Comparison of ENCODE assay signal across 25 mouse cellular contexts in the genomic region with DNA sequence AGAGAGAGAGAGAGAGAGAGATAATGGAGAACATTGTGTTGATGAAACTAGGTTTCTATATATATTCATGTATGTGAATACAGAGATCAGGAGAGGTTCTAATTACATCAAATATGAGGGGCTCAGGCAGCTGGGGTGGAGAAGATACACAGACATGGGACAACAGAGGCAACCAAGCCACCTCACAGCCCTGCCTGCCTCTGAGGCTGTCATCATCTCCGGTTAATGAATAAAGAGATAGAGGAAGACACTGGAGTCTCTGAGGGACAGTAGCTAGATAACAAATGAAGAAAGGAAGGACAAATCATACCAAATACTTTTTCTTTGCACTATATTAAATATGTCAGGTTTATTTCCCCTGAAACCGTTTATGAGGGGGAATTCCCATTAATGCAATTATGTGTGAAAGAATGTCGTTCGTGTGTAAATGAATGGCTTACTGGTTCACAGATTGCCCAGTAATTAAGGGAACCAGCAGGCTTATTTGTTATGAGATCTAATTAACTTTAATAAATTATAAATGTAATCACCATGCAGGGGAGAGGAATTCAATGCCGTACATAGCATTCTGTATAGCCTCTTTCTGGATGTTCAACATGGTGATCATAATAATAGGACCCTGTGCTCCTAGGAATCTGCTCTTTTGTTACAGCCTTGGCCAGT. TPM values are rescaled to one million over a fixed set of nuclear protein-coding genes. Genes with fewer than 3 reads are reported as not detected.
DNase-seq lines count a peak whose midpoint lies in the region; ATAC-seq lines count a peak whose summit lies in the region.
"Had no signal": no experiment of that assay in that cellular context is flagged by ENCODE, and none has a peak within 500 bp of the region (broad histone marks: within the 10 kb centered on the region; RNA-seq: fewer than 3 reads in every experiment).

No protein-coding gene starts in this region.

- 66% methylated on average over 5 of the region's 5 CpGs for WGBS in hindbrain, embryonic 12.5 days
- 91% methylated on average over 5 of the region's 5 CpGs for WGBS in hindbrain, embryonic 10.5 days
- 32% methylated on average over 5 of the region's 5 CpGs for WGBS in hindbrain, embryonic 14.5 days
- 35% methylated on average over 5 of the region's 5 CpGs for WGBS in neural tube, embryonic 13.5 days
- WGBS in intestine, embryonic 16.5 days, result 70% methylated on average over 5 of the region's 5 CpGs

- DNase-seq in hindbrain, embryonic 10.5 days (ENCODE audit: low spot score), result no peak
- DNase-seq in Muller cell, postnatal 12 days (ENCODE audit: inconsistent ontology term), result peak; percentile 80
- DNase-seq in hindbrain, embryonic 14.5 days (ENCODE audit: low spot score), result peak; percentile 63
- DNase-seq in urinary bladder, postnatal 10 days (ENCODE audit: low spot score), result no peak
- DNase-seq: adrenal gland, postnatal 10 days; B cell, adult 2 months; cerebellum, adult 2 months; cerebellum, postnatal 25 days; gastrocnemius, adult 2 months; kidney, adult 18-20 months; layer of hippocampus, adult 9-11 months; lung, adult 18-20 months; lung, postnatal 10 days; thymus, adult 2 months; thymus, postnatal 4 days had no signal

- no peaks in the 10 kb centered on the region for H3K27me3 ChIP-seq in hindbrain, embryonic 12.5 days
- no peaks in the 10 kb centered on the region for H3K27me3 ChIP-seq in hindbrain, embryonic 10.5 days (ENCODE audit: insufficient read depth, poor library complexity, severe bottlenecking)
- no peaks in the 10 kb centered on the region for H3K27me3 ChIP-seq in hindbrain, embryonic 14.5 days (ENCODE audit: control insufficient read depth, insufficient read depth, low read length)
- H3K27me3 ChIP-seq in neural tube, embryonic 13.5 days, result no peaks in the 10 kb centered on the region
- H3K27me3 ChIP-seq in intestine, embryonic 16.5 days (replicated peaks; ENCODE audit: control insufficient read depth, insufficient read depth, low read length), result no peaks in the 10 kb centered on the region
- H3K27me3 ChIP-seq: CH12.LX; embryonic facial prominence, embryonic 12.5 days; heart, embryonic 15.5 days; limb, embryonic 13.5 days; liver, embryonic 12.5 days; stomach, embryonic 15.5 days had no signal

- no peak overlapping the region for H3K4me3 ChIP-seq in hindbrain, embryonic 12.5 days
- no peak overlapping the region for H3K4me3 ChIP-seq in hindbrain, embryonic 10.5 days
- no peak overlapping the region for H3K4me3 ChIP-seq in hindbrain, embryonic 14.5 days (replicated peaks; ENCODE audit: low read length)
- no peak overlapping the region for H3K4me3 ChIP-seq in neural tube, embryonic 13.5 days
- no peak overlapping the region for H3K4me3 ChIP-seq in intestine, embryonic 16.5 days (ENCODE audit: low read length)
- H3K4me3 ChIP-seq: embryonic facial prominence, embryonic 12.5 days; gastrocnemius, adult 2 months; heart, embryonic 15.5 days; limb, embryonic 13.5 days; liver, embryonic 12.5 days; stomach, embryonic 15.5 days had no signal

- H3K9me3 ChIP-seq in hindbrain, embryonic 12.5 days (replicated peaks), result no peaks in the 10 kb centered on the region
- no peaks in the 10 kb centered on the region for H3K9me3 ChIP-seq in hindbrain, embryonic 10.5 days
- H3K9me3 ChIP-seq in hindbrain, embryonic 14.5 days (ENCODE audit: control insufficient read depth, low read length), result no peaks in the 10 kb centered on the region
- H3K9me3 ChIP-seq in neural tube, embryonic 13.5 days, result no peaks in the 10 kb centered on the region
- no peaks in the 10 kb centered on the region for H3K9me3 ChIP-seq in intestine, embryonic 16.5 days (ENCODE audit: control insufficient read depth, low read length)
- H3K9me3 ChIP-seq: embryonic facial prominence, embryonic 12.5 days; G1E; heart, embryonic 15.5 days; limb, embryonic 13.5 days; liver, embryonic 12.5 days; stomach, embryonic 15.5 days had no signal

- H3K4me1 ChIP-seq in hindbrain, embryonic 12.5 days, result no peaks in the 10 kb centered on the region
- no peaks in the 10 kb centered on the region for H3K4me1 ChIP-seq in hindbrain, embryonic 10.5 days (replicated peaks)
- H3K4me1 ChIP-seq in hindbrain, embryonic 14.5 days (replicated peaks; ENCODE audit: control insufficient read depth, insufficient read depth, low read length), result 0 out of 2 replicates have a peak, but pooled peaks cover 7% of the 10 kb centered on the region
- H3K4me1 ChIP-seq in neural tube, embryonic 13.5 days (replicated peaks), result no peaks in the 10 kb centered on the region; the same call in 1 of the 2 replicates
- H3K4me1 ChIP-seq in intestine, embryonic 16.5 days (ENCODE audit: control insufficient read depth, insufficient read depth, low read length), result no peaks in the 10 kb centered on the region
- H3K4me1 ChIP-seq: embryonic facial prominence, embryonic 12.5 days; heart, embryonic 15.5 days; limb, embryonic 13.5 days; liver, embryonic 12.5 days; stomach, embryonic 15.5 days had no signal

- H3K9ac ChIP-seq in hindbrain, embryonic 12.5 days, result no peak overlapping the region
- no peak overlapping the region for H3K9ac ChIP-seq in hindbrain, embryonic 14.5 days
- H3K9ac ChIP-seq in neural tube, embryonic 13.5 days, result no peak overlapping the region
- no peak overlapping the region for H3K9ac ChIP-seq in intestine, embryonic 16.5 days (ENCODE audit: low read depth, low read length)
- H3K9ac ChIP-seq: embryonic facial prominence, embryonic 12.5 days; heart, embryonic 15.5 days; limb, embryonic 13.5 days; liver, embryonic 12.5 days; stomach, embryonic 15.5 days had no signal

- ATAC-seq in hindbrain, embryonic 12.5 days (ENCODE audit: low FRiP score), result peak; percentile 77
- ATAC-seq in hindbrain, embryonic 14.5 days (ENCODE audit: low FRiP score), result peak; percentile 73
- ATAC-seq in neural tube, embryonic 13.5 days (ENCODE audit: low read depth), result peak; percentile 85
- ATAC-seq in intestine, embryonic 16.5 days, result no peak
- ATAC-seq: liver, embryonic 12.5 days had no signal

- H3K27ac ChIP-seq in hindbrain, embryonic 12.5 days, result peak overlapping the region; percentile 40; the same call in 1 of the 2 replicates
- H3K27ac ChIP-seq in hindbrain, embryonic 10.5 days, result no peak overlapping the region
- H3K27ac ChIP-seq in hindbrain, embryonic 14.5 days, result no peak overlapping the region
- peak overlapping the region; percentile 57 for H3K27ac ChIP-seq in neural tube, embryonic 13.5 days (replicated peaks)
- no peak overlapping the region for H3K27ac ChIP-seq in intestine, embryonic 16.5 days (ENCODE audit: low read length)
- H3K27ac ChIP-seq: embryonic facial prominence, embryonic 12.5 days; gastrocnemius, adult 2 months; heart, embryonic 15.5 days; limb, embryonic 13.5 days; liver, embryonic 12.5 days; stomach, embryonic 15.5 days had no signal

- no peaks in the 10 kb centered on the region for H3K36me3 ChIP-seq in hindbrain, embryonic 12.5 days
- H3K36me3 ChIP-seq in hindbrain, embryonic 10.5 days, result no peaks in the 10 kb centered on the region
- H3K36me3 ChIP-seq in hindbrain, embryonic 14.5 days (replicated peaks; ENCODE audit: control insufficient read depth, insufficient read depth), result 0 out of 2 replicates have a peak, but pooled peaks cover 6% of the 10 kb centered on the region
- H3K36me3 ChIP-seq in neural tube, embryonic 13.5 days, result no peaks in the 10 kb centered on the region
- H3K36me3 ChIP-seq in intestine, embryonic 16.5 days (ENCODE audit: control insufficient read depth, insufficient read depth, low read length), result no peaks in the 10 kb centered on the region
- H3K36me3 ChIP-seq: embryonic facial prominence, embryonic 12.5 days; G1E; heart, embryonic 15.5 days; limb, embryonic 13.5 days; liver, embryonic 12.5 days; stomach, embryonic 15.5 days had no signal

- no peak overlapping the region for H3K4me2 ChIP-seq in hindbrain, embryonic 12.5 days (replicated peaks)
- no peak overlapping the region for H3K4me2 ChIP-seq in hindbrain, embryonic 14.5 days (replicated peaks)
- no peak overlapping the region for H3K4me2 ChIP-seq in neural tube, embryonic 13.5 days
- no peak overlapping the region for H3K4me2 ChIP-seq in intestine, embryonic 16.5 days (ENCODE audit: low read depth, low read length)
- H3K4me2 ChIP-seq: embryonic facial prominence, embryonic 12.5 days; heart, embryonic 15.5 days; limb, embryonic 13.5 days; liver, embryonic 12.5 days; stomach, embryonic 15.5 days had no signal

RNA-seq across cellular contexts. Expression of a gene that starts 58.9 kb away (rescaled TPM):
- 7.5 and 7.9 TPM in 2 replicates for polyA plus RNA-seq in hindbrain, embryonic 12.5 days (2016; fragmentation: Nextera tagmentation; extraction: Ambion mirVana)
- polyA plus RNA-seq in hindbrain, embryonic 10.5 days (2016; fragmentation: Nextera tagmentation; extraction: Ambion mirVana), result 2.9 and 3.2 TPM in 2 replicates
- 10.3 and 12.9 TPM in 2 replicates for polyA plus RNA-seq in hindbrain, embryonic 14.5 days (2014; fragmentation: Nextera tagmentation; extraction: Ambion mirVana)
- 6.7 and 6.9 TPM in 2 replicates for polyA plus RNA-seq in neural tube, embryonic 13.5 days (2015; fragmentation: Nextera tagmentation; extraction: Ambion mirVana)
- 0.43 and 1.0 TPM in 2 replicates for polyA plus RNA-seq in intestine, embryonic 16.5 days (2015; fragmentation: Nextera tagmentation; extraction: Ambion mirVana)
- polyA plus RNA-seq: G1E had no signal

RNA-seq across cellular contexts. Expression of a gene that starts 59.7 kb away (rescaled TPM):
- polyA plus RNA-seq in hindbrain, embryonic 12.5 days (2016; fragmentation: Nextera tagmentation; extraction: Ambion mirVana), result 14.8 and 16.3 TPM in 2 replicates
- 6.5 and 8.3 TPM in 2 replicates for polyA plus RNA-seq in hindbrain, embryonic 10.5 days (2016; fragmentation: Nextera tagmentation; extraction: Ambion mirVana)
- polyA plus RNA-seq in hindbrain, embryonic 14.5 days (2014; fragmentation: Nextera tagmentation; extraction: Ambion mirVana), result 23.0 and 26.3 TPM in 2 replicates
- 15.3 and 16.3 TPM in 2 replicates for polyA plus RNA-seq in neural tube, embryonic 13.5 days (2015; fragmentation: Nextera tagmentation; extraction: Ambion mirVana)
- 1.3 and 1.6 TPM in 2 replicates for polyA plus RNA-seq in intestine, embryonic 16.5 days (2015; fragmentation: Nextera tagmentation; extraction: Ambion mirVana)
- polyA plus RNA-seq: G1E had no signal

Comparison
In these comparisons a context has a peak if more than half of its experiments do, and no peak if none do; other contexts are left out.
1. H3K27ac ChIP-seq: peak in hindbrain, embryonic 12.5 days (single experiment) and neural tube, embryonic 13.5 days (single experiment); none in hindbrain, embryonic 10.5 days (single experiment), hindbrain, embryonic 14.5 days (single experiment) and intestine, embryonic 16.5 days (single experiment).
2. DNase-seq: peak in Muller cell, postnatal 12 days (single experiment) and hindbrain, embryonic 14.5 days (single experiment); none in hindbrain, embryonic 10.5 days (single experiment) and urinary bladder, postnatal 10 days (single experiment).